Mouse (Mus musculus) activated CD4-positive, CD25-positive, alpha-beta regulatory T cell, adult 4 months (primary cell): ENCODE data around the gene Gabrp. TPM values are rescaled to one million over a fixed set of nuclear protein-coding genes. Genes with fewer than 3 reads are reported as not detected.

Experiments
- ATAC-seq: one replicate; pipeline ENCODE4 v1.8.0; 2017
- polyA plus RNA-seq, 2 experiments: library from polyadenylated mRNA; unstranded; fragments of 100-300 nt; shearing (Covaris generic); gene quantifications; one replicate each; pipeline ENCODE4 v1.2.1; 2017

Gene Gabrp
- polyA plus RNA-seq: not detected

GRCm38 (mm10) chr11:33578859-33579258, at the start of gene Gabrp:
Gabrp (minus strand) TSS chr11:33578959.
- ATAC-seq: no peak

GRCm38 (mm10) chr11:33627136-33627742, 48.5 kb upstream of the Gabrp start:
- no peak for ATAC-seq

GRCm38 (mm10) chr11:33614218-33614617, 35.5 kb upstream of the Gabrp start:
- ATAC-seq: no peak

- ATAC-seq: no peak
These were observed 29.0 kb upstream of the Gabrp start for GRCm38 (mm10) chr11:33607784-33608183.

GRCm38 (mm10) chr11:33603174-33603573, 24.4 kb upstream of the Gabrp start:
- no peak for ATAC-seq

GRCm38 (mm10) chr11:33598986-33599385, 20.2 kb upstream of the Gabrp start, which contains the start of gene D130052B06Rik:
D130052B06Rik (plus strand) TSS chr11:33599302.
- ATAC-seq: no peak

GRCm38 (mm10) chr11:33596655-33597054, 17.9 kb upstream of the Gabrp start:
- ATAC-seq: no peak

GRCm38 (mm10) chr11:33592826-33593225, 14.1 kb upstream of the Gabrp start:
- ATAC-seq: no peak

GRCm38 (mm10) chr11:33590771-33591170, 12.0 kb upstream of the Gabrp start:
- no peak for ATAC-seq

- no peak for ATAC-seq
These were observed 7.9 kb upstream of the Gabrp start for GRCm38 (mm10) chr11:33586614-33587013.

- ATAC-seq: no peak
These were observed 862 bp upstream of the Gabrp start for GRCm38 (mm10) chr11:33579621-33580020.

GRCm38 (mm10) chr11:33574944-33575343, 3.8 kb downstream of the Gabrp start:
- no peak for ATAC-seq

- no peak for ATAC-seq
These were observed 8.3 kb downstream of the Gabrp start for GRCm38 (mm10) chr11:33570413-33570812.

GRCm38 (mm10) chr11:33563921-33564320, 14.8 kb downstream of the Gabrp start:
- ATAC-seq: no peak

GRCm38 (mm10) chr11:33554123-33554522, 24.6 kb downstream of the Gabrp start:
- ATAC-seq: no peak

- no peak for ATAC-seq
These were observed 27.7 kb downstream of the Gabrp start for GRCm38 (mm10) chr11:33550861-33551560.

- ATAC-seq: no peak
These were observed 31.4 kb downstream of the Gabrp start for GRCm38 (mm10) chr11:33547386-33547785.

GRCm38 (mm10) chr11:33544945-33545344, 33.8 kb downstream of the Gabrp start:
- no peak for ATAC-seq

GRCm38 (mm10) chr11:33544121-33544520, 34.6 kb downstream of the Gabrp start:
- ATAC-seq: no peak

- no peak for ATAC-seq
These were observed 41.2 kb downstream of the Gabrp start for GRCm38 (mm10) chr11:33537390-33538125.

- ATAC-seq: no peak
These were observed 42.1 kb downstream of the Gabrp start for GRCm38 (mm10) chr11:33536636-33537035.

- no peak for ATAC-seq
These were observed 44.2 kb downstream of the Gabrp start for GRCm38 (mm10) chr11:33534541-33534940.

- no peak for ATAC-seq
These were observed 45.2 kb downstream of the Gabrp start for GRCm38 (mm10) chr11:33533577-33533976.

- ATAC-seq: no peak
These were observed 49.2 kb downstream of the Gabrp start for GRCm38 (mm10) chr11:33529576-33529975.
